In genomic region chr19:53578597-53579252, GRCm38 (mm10) we compare ENCODE assay signal across 8 mouse cellular contexts. TPM values are rescaled to one million over a fixed set of nuclear protein-coding genes. Genes with fewer than 3 reads are reported as not detected.
DNase-seq lines count a peak whose midpoint lies in the region; ATAC-seq lines count a peak whose summit lies in the region.
"Had no signal": no experiment of that assay in that cellular context is flagged by ENCODE, and none has a peak within 500 bp of the region (broad histone marks: within the 10 kb centered on the region; RNA-seq: fewer than 3 reads in every experiment).

No protein-coding gene starts in this region.

- no peak overlapping the region for H3K27ac ChIP-seq in hindbrain, embryonic 10.5 days
- H3K27ac ChIP-seq: liver, embryonic 15.5 days had no signal

- 0 out of 2 replicates have a peak, but pooled peaks cover 4% of the 10 kb centered on the region for H3K4me1 ChIP-seq in hindbrain, embryonic 10.5 days (replicated peaks)
- H3K4me1 ChIP-seq: liver, embryonic 15.5 days had no signal

- ATAC-seq in erythroblast, adult 5-6 weeks (replicated peaks; ENCODE audit: low FRiP score, poor library complexity, severe bottlenecking) = peak; percentile 80

- H3K4me3 ChIP-seq in hindbrain, embryonic 10.5 days = no peak overlapping the region
- H3K4me3 ChIP-seq: liver, embryonic 15.5 days had no signal

- no peaks in the 10 kb centered on the region for H3K27me3 ChIP-seq in hindbrain, embryonic 10.5 days (ENCODE audit: insufficient read depth, poor library complexity, severe bottlenecking)
- H3K27me3 ChIP-seq: liver, embryonic 15.5 days had no signal

- H3K9me3 ChIP-seq in hindbrain, embryonic 10.5 days = peaks cover under 1% of the 10 kb centered on the region; the same call in 1 of the 2 replicates
- H3K9me3 ChIP-seq: liver, embryonic 15.5 days had no signal

- DNase-seq in MN1 (ENCODE audit: low spot score) = peak; percentile 88
- DNase-seq in brain, adult 2 months (ENCODE audit: low read depth, low spot score) = peak; percentile 91
- peak; percentile 67 for DNase-seq in hindbrain, embryonic 10.5 days (ENCODE audit: low spot score)
- peak; percentile 67 for DNase-seq in layer of hippocampus, adult 11-12 months (ENCODE audit: low spot score)
- DNase-seq in lung, postnatal 10 days = peak; percentile 79
- DNase-seq in right cerebral cortex, adult 18-20 months = peak; percentile 52

- 16% methylated on average over 8 of the region's 8 CpGs for WGBS in hindbrain, embryonic 10.5 days

- no peaks in the 10 kb centered on the region for H3K36me3 ChIP-seq in hindbrain, embryonic 10.5 days
- H3K36me3 ChIP-seq: liver, embryonic 15.5 days had no signal

RNA-seq across cellular contexts. Expression of gene Nutf2-ps1, which starts 10.1 kb away (rescaled TPM):
- total RNA-seq in erythroblast, adult 5-6 weeks (2015; ENCODE audit: low replicate concordance) = 4.0 and 22.2 TPM in 2 replicates
- 21.7 and 52.3 TPM in 2 replicates for total RNA-seq in erythroblast, adult 5-6 weeks (2017; ENCODE audit: low replicate concordance)
- polyA plus RNA-seq in hindbrain, embryonic 10.5 days (2016; fragmentation: Nextera tagmentation; extraction: Ambion mirVana) = 516 and 585 TPM in 2 replicates

RNA-seq across cellular contexts. Expression of gene Smc3, which starts 21.5 kb away (rescaled TPM):
- total RNA-seq in erythroblast, adult 5-6 weeks (2015; ENCODE audit: low replicate concordance) = 49.2 and 62.9 TPM in 2 replicates
- total RNA-seq in erythroblast, adult 5-6 weeks (2017; ENCODE audit: low replicate concordance) = 80.2 and 115 TPM in 2 replicates
- 42.4 and 69.1 TPM in 2 replicates for polyA plus RNA-seq in hindbrain, embryonic 10.5 days (2016; fragmentation: Nextera tagmentation; extraction: Ambion mirVana)

RNA-seq across cellular contexts. Expression of gene Dusp5, which starts 49.8 kb away (rescaled TPM):
- 1.9 and 2.9 TPM in 2 replicates for total RNA-seq in erythroblast, adult 5-6 weeks (2015; ENCODE audit: low replicate concordance)
- 0.42 and 1.8 TPM in 2 replicates for total RNA-seq in erythroblast, adult 5-6 weeks (2017; ENCODE audit: low replicate concordance)
- polyA plus RNA-seq in hindbrain, embryonic 10.5 days (2016; fragmentation: Nextera tagmentation; extraction: Ambion mirVana) = 3.8 and 4.7 TPM in 2 replicates
